Mouse (Mus musculus) gastrocnemius, postnatal 14 days (tissue): ENCODE measurements around the gene Ttll13. TPM values are rescaled to one million over a fixed set of nuclear protein-coding genes. Genes with fewer than 3 reads are reported as not detected.

Experiments used
- DNase-seq: peaks from one replicate; pipeline ENCODE4 v3.0.0; 2021; ENCODE audit warnings: mixed read lengths
- intact Hi-C: fragments of 180-260 bp; cut with DNase I; formaldehyde crosslinking; loops from one replicate; pipeline ENCODE4 v1.15.1; 2025; ENCODE audit warnings: low total_unique reads
- total RNA-seq, 2 experiments: library from RNA; stranded (reverse); gene quantifications; 2 replicates each; pipeline ENCODE4 v1.2.3; 2021

The Ttll13 gene
- total RNA-seq, 2 experiments from 2014 or later = 0.20 to 0.33 TPM

- intact Hi-C loops = no loop called here
- DNase-seq = no peak
Measured at GRCm38 (mm10) chr7:80296462-80296861, 50.3 kb downstream of the Ttll13 start.

GRCm38 (mm10) chr7:80297041-80297440, 50.9 kb downstream of the Ttll13 start:
- intact Hi-C loops = no loop called here
- no peak for DNase-seq

- intact Hi-C loops = no loop called here
- DNase-seq = no peak
Measured at GRCm38 (mm10) chr7:80298754-80299153, 52.6 kb downstream of the Ttll13 start.

- no peak for DNase-seq
- intact Hi-C loops = no loop called here
Measured at GRCm38 (mm10) chr7:80299568-80299967, 53.4 kb downstream of the Ttll13 start.

GRCm38 (mm10) chr7:80301522-80301921, 55.3 kb downstream of the Ttll13 start:
- no peak for DNase-seq
- intact Hi-C loops = no loop called here

- intact Hi-C loops = no loop called here
Measured at GRCm38 (mm10) chr7:80307766-80308165, 61.6 kb downstream of the Ttll13 start.

More at GRCm38 (mm10) chr7:80307766-80308165, 61.6 kb downstream of the Ttll13 start:
- no peak for DNase-seq

Other genes with a start within 250 kb of the Ttll13 start
- 10 to 100 TPM; 14.1 to 15.5 TPM for gene Zfp710, start 221.6 kb upstream of the Ttll13 start, total RNA-seq
- gene Idh2, start 131.0 kb upstream of the Ttll13 start, total RNA-seq = 100 to 1,000 TPM; 179 to 214 TPM
- gene Sema4b, start 59.5 kb upstream of the Ttll13 start, total RNA-seq = 1 to 10 TPM; 1.9 to 2.5 TPM
- 10 to 100 TPM in 1 of 2 experiments, 1 to 10 TPM in 1; 9.4 to 11.3 TPM for gene Cib1, start 13.6 kb upstream of the Ttll13 start, total RNA-seq
- gene Gdpgp1, start 13.5 kb upstream of the Ttll13 start, total RNA-seq = 1 to 10 TPM; 1.1 to 1.5 TPM
- gene Ngrn, start 14.8 kb downstream of the Ttll13 start, total RNA-seq = 10 to 100 TPM; 20.6 to 21.5 TPM
- 1 to 10 TPM; 3.0 to 3.7 TPM for gene Vps33b, start 23.3 kb downstream of the Ttll13 start, total RNA-seq
- 1 to 10 TPM; 7.6 to 8.8 TPM for gene Prc1, start 48.1 kb downstream of the Ttll13 start, total RNA-seq
- gene Rccd1, start 78.1 kb downstream of the Ttll13 start, total RNA-seq = 1 to 10 TPM; 7.5 to 9.6 TPM
- 10 to 100 TPM; 11.7 to 12.1 TPM for gene Unc45a, start 94.6 kb downstream of the Ttll13 start, total RNA-seq
- 10 to 100 TPM; 34.3 to 37.2 TPM for gene Hddc3, start 96.7 kb downstream of the Ttll13 start, total RNA-seq
- 10 to 100 TPM; 96.8 to 97.0 TPM for gene Man2a2, start 125.0 kb downstream of the Ttll13 start, total RNA-seq
- 1 to 10 TPM; 5.7 to 7.6 TPM for gene Fes, start 141.6 kb downstream of the Ttll13 start, total RNA-seq
- gene Furin, start 159.1 kb downstream of the Ttll13 start, total RNA-seq = 10 to 100 TPM; 49.4 to 51.9 TPM